Mouse (Mus musculus) embryonic facial prominence, embryonic 15.5 days (tissue): ENCODE measurements around the gene Pigu. TPM values are rescaled to one million over a fixed set of nuclear protein-coding genes. Genes with fewer than 3 reads are reported as not detected.
A peak's percentile ranks its signal among the peaks of the same experiment; 100 is the strongest.

ENCODE experiments used
- ATAC-seq: fragments of 200-750 bp; cut with Nextera tagmentation; 2 replicates; pipeline ENCODE4 v1.8.0; 2017; ENCODE audit warnings: low read depth, moderate TSS enrichment; ENCODE audit not compliant: insufficient number of reproducible peaks, low FRiP score, low TSS enrichment
- H3K27ac ChIP-seq: fragments of 300-500 bp; sonication (generic); replicated peaks from 2 replicates; pipeline ENCODE4 v1.5.1; 2015; ENCODE audit warnings: mild to moderate bottlenecking, inconsistent platforms
- H3K27me3 ChIP-seq: fragments of 300-500 bp; sonication (generic); 2 replicates; pipeline ENCODE4 v1.6.1; 2015; ENCODE audit warnings: inconsistent platforms
- H3K36me3 ChIP-seq: fragments of 300-500 bp; sonication (generic); 2 replicates; pipeline ENCODE4 v1.6.1; 2015; ENCODE audit warnings: mild to moderate bottlenecking, inconsistent platforms
- H3K4me1 ChIP-seq: fragments of 300-500 bp; sonication (generic); 2 replicates; pipeline ENCODE4 v1.6.1; 2015; ENCODE audit warnings: inconsistent platforms
- H3K4me2 ChIP-seq: fragments of 300-500 bp; sonication (generic); replicated peaks from 2 replicates; pipeline ENCODE4 v1.6.1; 2015; ENCODE audit warnings: mild to moderate bottlenecking, inconsistent platforms
- H3K4me3 ChIP-seq: fragments of 300-500 bp; sonication (generic); replicated peaks from 2 replicates; pipeline ENCODE4 v1.5.1; 2015; ENCODE audit warnings: mild to moderate bottlenecking, inconsistent platforms
- H3K9ac ChIP-seq: fragments of 300-500 bp; sonication (generic); 2 replicates; pipeline ENCODE4 v1.6.1; 2015; ENCODE audit warnings: inconsistent platforms
- H3K9me3 ChIP-seq: fragments of 300-500 bp; sonication (generic); replicated peaks from 2 replicates; pipeline ENCODE4 v1.6.1; 2016; ENCODE audit warnings: inconsistent platforms
- WGBS: fragments of 180-500 bp; shearing (Covaris S2); methylation state at CpG from one replicate; pipeline ENCODE4 v1.1.7; 2015; 5-methylcytosine and 5-hydroxymethylcytosine counted together
- polyA plus RNA-seq: library from polyadenylated mRNA; unstranded; fragments of >200 nt; fragmentation: Nextera tagmentation; extraction: Ambion mirVana; gene quantifications from 2 replicates; pipeline ENCODE4 v1.2.1, GENCODE M21; 2015

The Pigu gene
- polyA plus RNA-seq, 1 experiment from 2014 or later, result 44.9 TPM

DNA sequence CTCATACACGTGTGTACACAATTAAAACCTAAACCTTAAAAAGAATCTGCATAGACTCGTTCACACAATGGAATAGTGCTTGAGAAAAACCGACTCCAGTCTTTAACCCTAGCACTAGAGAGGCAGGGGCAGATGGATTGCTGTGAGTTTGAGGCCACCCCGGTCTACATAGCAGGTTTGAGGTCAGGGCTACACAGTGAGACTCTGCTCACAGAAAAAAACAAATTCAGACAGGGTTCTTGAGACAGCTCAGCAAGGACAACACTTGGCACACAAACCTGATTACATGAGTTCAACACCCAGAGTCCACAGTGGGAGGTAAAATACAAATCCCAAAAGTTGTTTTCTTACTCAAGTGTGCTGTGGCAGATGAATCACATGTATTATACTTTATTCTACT, 31.2 kb downstream of the Pigu start:
- H3K27me3 ChIP-seq, result no peaks in the 10 kb centered on the region
- WGBS, result 89% methylated on average over 4 of the region's 4 CpGs
- no peaks in the 10 kb centered on the region for H3K9me3 ChIP-seq
- H3K36me3 ChIP-seq, result peaks cover 24% of the 10 kb centered on the region
- no peak overlapping the region for H3K27ac ChIP-seq
- no peak overlapping the region for H3K4me3 ChIP-seq
- H3K4me1 ChIP-seq, result no peaks in the 10 kb centered on the region
- no peak overlapping the region for H3K4me2 ChIP-seq
- no peak overlapping the region for H3K9ac ChIP-seq
- no peak for ATAC-seq

DNA sequence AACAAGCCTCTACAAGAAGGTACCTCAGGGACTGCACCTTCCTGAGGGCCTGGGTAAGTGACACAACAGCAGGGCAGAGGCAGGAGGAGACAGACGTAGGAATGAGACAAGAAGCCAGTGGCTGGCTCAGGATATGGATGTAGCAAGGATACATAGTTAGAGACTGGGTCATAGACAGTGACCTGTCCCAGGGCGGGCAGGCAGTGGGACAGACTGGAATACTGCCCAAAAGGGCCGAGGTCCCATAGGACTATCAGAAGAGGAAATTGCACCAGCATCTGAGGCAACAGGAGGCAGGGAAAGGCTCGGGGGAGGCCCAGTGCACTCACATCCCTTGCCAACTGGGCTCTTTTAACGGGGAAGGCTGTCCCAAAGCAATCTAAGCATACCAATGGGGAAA, 36.6 kb downstream of the Pigu start:
- H3K4me2 ChIP-seq, result no peak overlapping the region
- ATAC-seq, result no peak
- H3K27ac ChIP-seq, result no peak overlapping the region
- H3K4me3 ChIP-seq, result no peak overlapping the region
- no peaks in the 10 kb centered on the region for H3K27me3 ChIP-seq
- no peaks in the 10 kb centered on the region for H3K9me3 ChIP-seq
- H3K36me3 ChIP-seq, result peaks cover 13% of the 10 kb centered on the region; the same call in 1 of the 2 replicates
- H3K4me1 ChIP-seq, result no peaks in the 10 kb centered on the region
- H3K9ac ChIP-seq, result no peak overlapping the region
- 74% methylated on average over 5 of the region's 5 CpGs for WGBS

DNA sequence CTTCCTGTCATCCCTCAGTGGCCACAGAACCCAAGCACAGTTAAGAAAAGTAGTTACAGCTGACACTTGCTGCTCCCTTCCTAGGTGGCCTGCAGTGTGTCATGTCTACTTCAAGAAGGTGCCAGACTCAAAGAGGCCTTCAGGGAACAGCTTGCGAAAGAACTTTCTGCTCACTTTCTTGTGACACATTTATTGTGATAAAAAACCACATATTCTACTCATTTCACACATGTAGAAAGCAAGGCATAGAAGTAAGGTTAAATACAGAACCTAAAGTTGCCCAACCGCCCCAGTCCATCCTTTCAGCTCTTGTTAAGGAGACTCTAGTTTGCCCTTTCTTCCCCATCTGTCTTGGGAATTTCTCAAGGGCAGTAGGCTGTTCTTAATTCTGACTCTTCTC, 38.6 kb downstream of the Pigu start:
- WGBS, result 81% methylated on average over 2 of the region's 2 CpGs

DNA sequence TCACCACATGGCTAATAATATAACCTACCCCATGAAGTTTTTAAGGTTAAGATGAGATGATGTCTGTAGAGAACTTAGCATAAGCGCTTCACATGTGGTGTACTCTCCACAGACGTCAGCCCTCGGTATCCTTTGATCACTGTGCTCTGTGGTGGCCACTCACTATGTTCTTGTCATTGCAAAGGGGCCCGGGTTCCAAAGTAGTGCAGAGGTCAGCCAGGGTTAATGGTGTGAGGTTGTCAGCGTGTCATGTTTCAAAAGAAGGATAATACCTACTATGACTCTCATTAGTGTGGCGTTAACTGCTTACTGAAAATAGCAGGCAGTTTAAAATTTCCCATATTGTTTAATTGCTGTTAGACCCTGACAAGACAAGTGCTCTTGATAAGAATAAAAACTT, 43.6 kb downstream of the Pigu start:
- Histone ChIP-seq H3K36me3 (peaks cover 27% of the 10 kb centered on the region), H3K4me2 (no peak overlapping the region), H3K4me1 (0 out of 2 replicates have a peak, but pooled peaks cover 4% of the 10 kb centered on the region), H3K9ac (no peak overlapping the region), H3K9me3 (no peaks in the 10 kb centered on the region), H3K4me3 (no peak overlapping the region), H3K27me3 (no peaks in the 10 kb centered on the region), H3K27ac (no peak overlapping the region)
- 37% methylated on average over 6 of the region's 6 CpGs for WGBS
- ATAC-seq, result no peak

More for the DNA sequence above, 38.6 kb downstream of the Pigu start:
- ATAC-seq, result no peak
- no peak overlapping the region for H3K4me2 ChIP-seq
- H3K4me1 ChIP-seq, result no peaks in the 10 kb centered on the region
- H3K27me3 ChIP-seq, result no peaks in the 10 kb centered on the region
- H3K9me3 ChIP-seq, result no peaks in the 10 kb centered on the region
- no peak overlapping the region for H3K9ac ChIP-seq
- no peak overlapping the region for H3K4me3 ChIP-seq
- H3K27ac ChIP-seq, result no peak overlapping the region
- H3K36me3 ChIP-seq, result peaks cover 12% of the 10 kb centered on the region

DNA sequence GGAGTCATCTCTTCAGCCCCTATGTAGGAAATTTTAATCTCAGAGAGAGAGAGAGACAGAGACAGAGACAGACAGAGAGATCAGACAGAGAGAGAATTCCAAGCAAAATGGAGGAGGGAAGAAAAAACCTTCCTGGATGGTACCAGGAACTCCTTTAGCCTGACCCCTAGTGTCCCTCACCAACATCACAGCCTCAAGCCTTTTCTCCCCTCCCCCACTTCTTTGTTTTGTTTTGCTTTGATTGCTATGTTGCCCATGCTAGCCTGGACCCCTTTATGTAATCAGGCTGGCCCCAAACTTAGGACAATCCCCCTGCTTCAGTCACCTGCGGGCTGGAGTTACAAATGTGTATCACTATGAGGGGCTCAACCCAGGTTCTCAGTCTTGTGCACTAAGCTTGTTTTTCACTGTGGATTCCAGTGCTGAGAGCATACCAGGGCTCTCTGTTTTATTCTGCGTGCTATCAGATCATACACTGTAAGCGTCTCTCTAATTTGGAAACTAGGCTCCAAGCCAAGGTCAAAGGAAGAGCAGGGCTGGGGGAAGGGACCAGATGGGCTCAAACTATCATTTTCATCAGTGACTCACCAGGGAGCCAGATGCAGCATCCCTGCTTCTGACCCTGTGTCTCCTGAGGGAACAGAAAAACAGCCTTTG, 48.2 kb downstream of the Pigu start:
- Histone ChIP-seq H3K27me3 (no peaks in the 10 kb centered on the region), H3K4me1 (0 out of 2 replicates have a peak, but pooled peaks cover 4% of the 10 kb centered on the region), H3K9me3 (no peaks in the 10 kb centered on the region), H3K36me3 (peaks cover 33% of the 10 kb centered on the region), H3K27ac (0 out of 2 replicates have a peak overlapping the region, but pooled peaks have one; percentile 45), H3K9ac (no peak overlapping the region), H3K4me3 (no peak overlapping the region), H3K4me2 (no peak overlapping the region)
- no peak for ATAC-seq
- WGBS, result 20% methylated on average over 3 of the region's 3 CpGs

DNA sequence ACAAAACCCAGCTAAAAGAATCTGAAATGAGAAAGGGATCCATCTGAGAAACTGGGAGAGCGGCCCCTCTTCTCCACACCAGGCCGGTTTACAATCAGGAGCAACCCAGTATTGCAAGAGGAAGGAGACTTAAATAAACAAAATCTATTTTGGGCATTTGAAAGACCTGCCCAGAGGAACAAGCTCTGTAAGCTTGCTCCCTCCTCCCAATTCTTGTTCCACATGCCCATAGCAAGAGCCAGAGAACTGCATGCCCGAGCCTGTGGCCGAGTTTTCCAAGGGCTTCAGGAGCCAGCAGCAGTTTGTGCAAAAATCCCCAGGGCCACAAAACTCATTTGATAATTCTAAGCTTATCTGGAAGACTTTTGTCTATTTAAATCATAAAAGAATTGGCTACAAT, 57.7 kb downstream of the Pigu start:
- no peaks in the 10 kb centered on the region for H3K27me3 ChIP-seq
- no peak overlapping the region for H3K9ac ChIP-seq
- H3K27ac ChIP-seq, result 0 out of 2 replicates have a peak overlapping the region, but pooled peaks have one; percentile 34
- no peak for ATAC-seq
- 71% methylated on average over 4 of the region's 4 CpGs for WGBS
- no peaks in the 10 kb centered on the region for H3K9me3 ChIP-seq
- H3K36me3 ChIP-seq, result peaks cover 50% of the 10 kb centered on the region
- no peak overlapping the region for H3K4me2 ChIP-seq
- no peaks in the 10 kb centered on the region for H3K4me1 ChIP-seq
- H3K4me3 ChIP-seq, result no peak overlapping the region

DNA sequence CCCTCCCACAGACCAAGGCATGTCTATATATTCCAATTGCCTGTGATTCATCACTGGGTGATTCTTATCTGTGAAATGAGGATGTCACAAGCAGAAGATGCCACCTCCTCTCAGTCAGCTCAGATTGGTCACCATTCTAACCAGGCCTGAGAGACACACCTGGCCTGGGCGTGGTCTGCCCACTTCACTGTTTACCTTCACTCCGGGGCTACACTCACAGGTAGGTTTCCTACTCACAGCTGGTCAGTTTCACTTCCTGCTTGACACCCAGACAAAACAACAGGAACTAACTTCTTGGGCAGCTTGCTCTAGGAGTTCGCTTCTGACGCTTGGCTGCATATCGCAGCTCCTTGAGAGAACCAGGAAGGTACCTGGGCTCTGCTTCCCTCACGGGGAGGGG, 61.8 kb downstream of the Pigu start:
- no peak overlapping the region for H3K9ac ChIP-seq
- no peak overlapping the region for H3K4me2 ChIP-seq
- no peak overlapping the region for H3K27ac ChIP-seq
- ATAC-seq, result no peak
- no peaks in the 10 kb centered on the region for H3K9me3 ChIP-seq
- WGBS, result 93% methylated on average over 6 of the region's 6 CpGs
- H3K4me3 ChIP-seq, result no peak overlapping the region
- no peaks in the 10 kb centered on the region for H3K27me3 ChIP-seq
- no peaks in the 10 kb centered on the region for H3K4me1 ChIP-seq
- H3K36me3 ChIP-seq, result peaks cover 68% of the 10 kb centered on the region

DNA sequence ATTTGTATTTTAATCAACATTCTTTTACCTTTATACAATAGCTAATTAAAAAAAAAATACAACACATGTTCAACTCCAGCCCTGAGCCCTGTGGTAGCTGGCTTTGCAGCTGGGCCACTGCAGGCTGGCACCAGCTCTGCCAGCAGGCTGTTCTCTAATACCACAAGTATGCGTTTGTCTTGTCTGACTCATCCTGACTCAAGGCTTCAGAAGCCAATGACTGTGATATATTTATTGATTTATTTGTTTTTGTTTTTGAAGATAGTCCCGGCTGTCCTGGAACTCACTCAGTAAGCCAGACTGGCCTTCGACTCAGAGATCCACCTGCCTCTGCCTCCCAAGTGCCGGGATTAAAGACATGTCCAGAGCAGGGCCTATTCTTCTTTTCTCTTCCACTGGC, 63.3 kb downstream of the Pigu start:
- peaks cover 70% of the 10 kb centered on the region for H3K36me3 ChIP-seq
- WGBS, result 87% methylated on average over 4 of the region's 4 CpGs
- H3K4me2 ChIP-seq, result no peak overlapping the region
- H3K9me3 ChIP-seq, result no peaks in the 10 kb centered on the region
- no peak overlapping the region for H3K27ac ChIP-seq
- no peak overlapping the region for H3K9ac ChIP-seq
- no peak overlapping the region for H3K4me3 ChIP-seq
- H3K27me3 ChIP-seq, result no peaks in the 10 kb centered on the region
- no peaks in the 10 kb centered on the region for H3K4me1 ChIP-seq
- ATAC-seq, result no peak

DNA sequence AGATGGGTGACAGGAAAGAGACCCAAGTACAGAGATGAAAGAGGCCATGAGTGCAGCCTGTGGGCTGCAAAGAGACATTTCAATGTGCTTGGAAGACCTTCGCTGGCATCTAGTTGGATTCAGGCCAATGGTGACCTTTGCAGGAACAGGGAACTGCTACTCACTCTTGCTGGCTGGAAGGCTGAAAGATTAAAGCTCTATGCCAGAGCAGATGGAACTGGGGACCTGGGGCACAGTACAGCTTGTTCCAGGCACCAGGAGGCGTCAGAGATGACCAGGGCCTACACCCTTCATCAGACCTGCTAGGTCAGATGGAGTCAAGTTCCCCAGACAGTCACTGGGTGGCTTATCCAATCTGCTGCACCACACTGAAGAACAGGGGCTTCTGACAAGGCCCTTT, 63.8 kb downstream of the Pigu start:
- Histone ChIP-seq H3K9me3 (no peaks in the 10 kb centered on the region), H3K36me3 (peaks cover 65% of the 10 kb centered on the region), H3K9ac (no peak overlapping the region), H3K4me2 (no peak overlapping the region), H3K4me3 (no peak overlapping the region), H3K4me1 (no peaks in the 10 kb centered on the region), H3K27me3 (no peaks in the 10 kb centered on the region), H3K27ac (no peak overlapping the region)
- no peak for ATAC-seq
- 83% methylated on average over 2 of the region's 2 CpGs for WGBS

DNA sequence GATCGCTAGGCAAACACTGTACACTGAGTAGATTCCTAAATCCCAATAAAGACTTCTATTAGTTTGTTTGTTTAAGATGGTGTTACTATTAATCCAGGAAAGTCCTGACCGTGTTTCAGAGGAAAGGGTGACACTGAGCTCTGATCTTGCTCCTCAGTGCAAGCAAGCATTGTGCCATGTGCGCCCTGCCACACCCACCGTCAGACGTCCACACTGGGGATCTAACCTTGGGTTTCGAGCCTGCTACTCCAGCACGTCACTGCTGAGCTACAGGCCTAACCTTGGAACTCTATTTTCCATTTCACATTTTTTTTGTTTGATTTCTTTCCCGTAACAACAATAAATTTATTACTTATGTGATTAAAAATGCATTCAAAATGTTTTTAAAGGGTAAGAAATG, 67.2 kb downstream of the Pigu start:
- Histone ChIP-seq H3K4me2 (no peak overlapping the region), H3K36me3 (peaks cover 32% of the 10 kb centered on the region), H3K27ac (no peak overlapping the region), H3K4me1 (no peaks in the 10 kb centered on the region), H3K27me3 (no peaks in the 10 kb centered on the region), H3K9me3 (no peaks in the 10 kb centered on the region), H3K9ac (no peak overlapping the region), H3K4me3 (no peak overlapping the region)
- 88% methylated on average over 8 of the region's 8 CpGs for WGBS
- no peak for ATAC-seq

DNA sequence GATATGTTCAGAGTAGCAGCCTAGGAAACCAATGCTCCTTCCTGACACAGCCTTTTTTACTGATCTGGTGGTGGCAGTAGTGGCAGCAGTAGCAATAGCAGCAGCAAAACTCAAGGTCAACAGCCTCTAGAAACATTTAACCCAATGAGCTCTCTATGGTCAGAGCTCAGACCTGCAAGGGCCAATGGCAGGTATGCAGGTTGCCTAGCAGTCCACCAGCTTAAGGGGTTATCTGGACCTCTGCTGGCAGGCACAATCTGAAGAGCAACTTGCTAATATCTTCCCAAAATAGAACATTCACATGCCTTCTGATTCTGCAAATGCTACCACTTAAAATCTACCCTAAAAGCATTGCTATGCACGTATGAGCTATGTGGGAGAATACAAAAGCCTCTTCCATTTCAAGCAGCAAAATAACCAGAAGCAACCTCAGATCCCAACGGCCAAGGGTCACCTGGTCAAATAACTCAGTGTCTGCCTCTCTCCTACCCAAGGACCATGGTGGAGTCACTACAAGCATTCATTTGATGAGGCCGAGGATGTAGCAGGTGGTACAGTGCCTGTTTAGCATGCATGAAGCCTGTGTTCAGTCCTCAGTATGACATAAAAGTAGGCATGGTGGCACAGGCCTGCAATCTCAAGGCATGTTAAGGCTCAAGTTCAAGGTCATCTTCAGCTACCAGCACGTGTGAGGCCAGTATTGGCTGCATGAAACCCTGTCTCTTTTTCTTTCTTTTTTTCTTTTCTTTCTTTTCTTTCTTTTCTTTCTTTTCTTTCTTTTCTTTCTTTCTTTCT, 69.6 kb downstream of the Pigu start:
- no peak for ATAC-seq
- Histone ChIP-seq H3K9ac (no peak overlapping the region), H3K9me3 (no peaks in the 10 kb centered on the region), H3K27ac (no peak overlapping the region), H3K4me1 (no peaks in the 10 kb centered on the region), H3K27me3 (no peaks in the 10 kb centered on the region), H3K4me3 (no peak overlapping the region), H3K36me3 (peaks cover 17% of the 10 kb centered on the region), H3K4me2 (no peak overlapping the region)
- WGBS, result 88% methylated on average over 4 of the region's 4 CpGs
